Mouse (Mus musculus) midbrain, embryonic 10.5 days (tissue): Measurements from ENCODE around the gene Il6. TPM values are rescaled to one million over a fixed set of nuclear protein-coding genes. Genes with fewer than 3 reads are reported as not detected.
"Not testable (repeated sequence)": the region's sequence is repeated elsewhere in the genome, so short reads cannot be mapped to it uniquely, and the experiment has no call there.

Experiments
- DNase-seq: peaks from one replicate; pipeline ENCODE4 v3.0.0-alpha.2; 2017; ENCODE audit warnings: low spot score
- H3K27ac ChIP-seq: fragments of 300-500 bp; sonication (generic); replicated peaks from 2 replicates; pipeline ENCODE4 v1.5.1; 2016; ENCODE audit warnings: mild to moderate bottlenecking
- H3K27me3 ChIP-seq: fragments of 300-500 bp; sonication (generic); 2 replicates; pipeline ENCODE4 v1.6.1; 2016; ENCODE audit warnings: low read depth, mild to moderate bottlenecking; ENCODE audit not compliant: poor library complexity, severe bottlenecking
- H3K36me3 ChIP-seq: fragments of 300-500 bp; sonication (generic); 2 replicates; pipeline ENCODE4 v1.6.1; 2016; ENCODE audit warnings: mild to moderate bottlenecking, moderate library complexity
- H3K4me1 ChIP-seq: fragments of 300-500 bp; sonication (generic); 2 replicates; pipeline ENCODE4 v1.6.1; 2016
- H3K4me3 ChIP-seq: fragments of 300-500 bp; sonication (generic); 2 replicates; pipeline ENCODE4 v1.5.1; 2016; ENCODE audit warnings: mild to moderate bottlenecking, moderate library complexity
- H3K9me3 ChIP-seq: fragments of 300-500 bp; sonication (generic); replicated peaks from 2 replicates; pipeline ENCODE4 v1.6.1; 2016; ENCODE audit warnings: mild to moderate bottlenecking
- WGBS: fragments of 180-500 bp; shearing (Covaris S2); methylation state at CpG from one replicate; pipeline ENCODE4 v1.1.7; 2016; 5-methylcytosine and 5-hydroxymethylcytosine counted together
- polyA plus RNA-seq: library from polyadenylated mRNA; unstranded; fragments of >200 nt; fragmentation: Nextera tagmentation; extraction: Ambion mirVana; gene quantifications from 2 replicates; pipeline ENCODE4 v1.2.1, GENCODE M21; 2016

Gene Il6
- polyA plus RNA-seq, 1 experiment from 2014 or later = not detected

GRCm38 (mm10) chr5:30039324-30039723, 26.4 kb downstream of the Il6 start:
- 93% methylated on average over 5 of the region's 5 CpGs for WGBS
- H3K9me3 ChIP-seq, H3K4me3 ChIP-seq: not testable (repeated sequence)

GRCm38 (mm10) chr5:30039841-30040240, 26.9 kb downstream of the Il6 start:
- WGBS = 90% methylated on average over 4 of the region's 4 CpGs
- not testable (repeated sequence) for DNase-seq

More at GRCm38 (mm10) chr5:30039324-30039723, 26.4 kb downstream of the Il6 start:
- DNase-seq, H3K27me3 ChIP-seq, H3K4me1 ChIP-seq, H3K36me3 ChIP-seq, H3K27ac ChIP-seq: not testable (repeated sequence)

GRCm38 (mm10) chr5:30058216-30058731, 45.4 kb downstream of the Il6 start:
- Histone ChIP-seq H3K4me3 (no peak overlapping the region), H3K9me3 (no peaks in the 10 kb centered on the region), H3K27ac (no peak overlapping the region), H3K36me3 (peaks cover 44% of the 10 kb centered on the region), H3K27me3 (no peaks in the 10 kb centered on the region), H3K4me1 (peaks cover 5% of the 10 kb centered on the region)
- DNase-seq = no peak
- WGBS = 67% methylated on average over 6 of the region's 6 CpGs

More at GRCm38 (mm10) chr5:30039841-30040240, 26.9 kb downstream of the Il6 start:
- H3K27me3 ChIP-seq, H3K9me3 ChIP-seq, H3K4me1 ChIP-seq, H3K36me3 ChIP-seq, H3K4me3 ChIP-seq, H3K27ac ChIP-seq: not testable (repeated sequence)

- H3K36me3 ChIP-seq = peaks cover 57% of the 10 kb centered on the region
- 63% methylated on average over 5 of the region's 5 CpGs for WGBS
- H3K27me3 ChIP-seq, H3K4me3 ChIP-seq, H3K27ac ChIP-seq, H3K9me3 ChIP-seq, DNase-seq, H3K4me1 ChIP-seq: not testable (repeated sequence)
Measured at GRCm38 (mm10) chr5:30059607-30060006, 46.7 kb downstream of the Il6 start.

- Histone ChIP-seq H3K4me1 (peaks cover 13% of the 10 kb centered on the region), H3K36me3 (peaks cover 93% of the 10 kb centered on the region)
Measured at GRCm38 (mm10) chr5:30067726-30068125, 54.8 kb downstream of the Il6 start.

More at GRCm38 (mm10) chr5:30067726-30068125, 54.8 kb downstream of the Il6 start:
- Histone ChIP-seq H3K9me3 (no peaks in the 10 kb centered on the region), H3K4me3 (no peak overlapping the region), H3K27me3 (no peaks in the 10 kb centered on the region), H3K27ac (no peak overlapping the region)
- no peak for DNase-seq
- 91% methylated on average over 6 of the region's 6 CpGs for WGBS

Other genes starting within 250 kb of the Il6 start
- gene Tyms, start 60.5 kb downstream of the Il6 start, polyA plus RNA-seq = 294 and 321 TPM in 2 replicates
- gene Garem2, start 92.0 kb downstream of the Il6 start, polyA plus RNA-seq = 6.9 and 9.4 TPM in 2 replicates
- gene 3110082J24Rik, start 93.0 kb downstream of the Il6 start, polyA plus RNA-seq = 2.4 and 3.7 TPM in 2 replicates
- gene Hadha, start 142.0 kb downstream of the Il6 start, polyA plus RNA-seq = 101 and 115 TPM in 2 replicates
- gene Hadhb, start 142.1 kb downstream of the Il6 start, polyA plus RNA-seq = 104 and 106 TPM in 2 replicates
- gene Adgrf3, start 192.6 kb downstream of the Il6 start, polyA plus RNA-seq = 0.05 TPM in 1 of 2 replicates, not detected in the other
- 19.2 and 19.4 TPM in 2 replicates for gene Selenoi, start 219.5 kb downstream of the Il6 start, polyA plus RNA-seq